Mouse (Mus musculus) small intestine, adult 2 months (tissue): ENCODE measurements around the gene Tcaim.

Experiments used
- CTCF ChIP-seq: fragments of 200-500 bp; IDR thresholded peaks from 2 replicates; pipeline ENCODE4 v1.5.1; 2012; ENCODE audit warnings: low read depth, mild to moderate bottlenecking, control low read depth, inconsistent platforms, low read length, moderate library complexity, mixed read lengths; ENCODE audit not compliant: insufficient replicate concordance, insufficient read length; ENCODE audit errors: extremely low read depth
- POLR2A ChIP-seq: fragments of 200-500 bp; IDR thresholded peaks from 2 replicates; pipeline ENCODE4 v1.6.1; 2012; ENCODE audit warnings: low read depth, mild to moderate bottlenecking, control low read depth, inconsistent platforms, low read length, moderate library complexity

DNA sequence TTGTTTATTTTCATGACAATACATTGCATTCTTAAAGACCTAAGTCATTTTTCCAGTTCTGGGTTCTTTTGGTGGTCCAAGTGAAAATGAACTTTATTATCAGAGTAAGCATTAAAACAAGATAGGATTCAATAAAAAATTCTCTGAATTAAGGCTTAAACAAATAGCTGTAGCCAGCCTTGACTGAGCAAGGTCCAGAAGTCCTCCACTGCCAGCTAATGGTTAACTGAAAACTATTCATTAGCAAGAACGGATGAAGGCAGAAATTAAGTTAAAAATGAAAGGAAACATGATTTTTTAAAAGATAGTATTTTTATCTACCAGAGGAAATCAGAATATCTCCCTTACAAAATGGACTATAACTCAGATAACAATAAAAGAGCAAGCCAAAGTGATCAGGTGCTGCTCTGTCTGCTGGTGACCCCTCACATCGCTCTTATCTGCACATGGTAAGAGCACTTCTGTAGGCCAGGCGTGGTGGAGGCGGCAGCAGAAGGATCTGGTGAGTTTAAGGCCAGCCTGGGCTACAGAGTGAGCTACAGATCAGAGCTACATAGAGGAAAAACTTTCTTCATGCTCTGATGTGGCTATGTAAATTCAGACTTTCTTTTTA lies 10.0 kb downstream of the Tcaim start:
- no peak for TF ChIP-seq POLR2A
- no peak for TF ChIP-seq CTCF
